Mouse (Mus musculus): Measurements from ENCODE around the gene Col7a1.
A peak's percentile ranks its signal among the peaks of the same experiment; 100 is the strongest.

The Col7a1 gene

GRCm38 (mm10) chr9:108983209-108983608, 29.8 kb downstream of the Col7a1 start:
- no peak for DNase-seq (ENCODE audit: extremely low spot score, low spot score)

- DNase-seq (ENCODE audit: extremely low spot score, low spot score) = no peak
Observed at GRCm38 (mm10) chr9:108985710-108986109, 32.3 kb downstream of the Col7a1 start, which contains the start of gene Ucn2. TSS of gene Ucn2 (plus strand) at chr9:108986010.

GRCm38 (mm10) chr9:108987704-108988350, 34.4 kb downstream of the Col7a1 start:
- no peak for DNase-seq (ENCODE audit: extremely low spot score, low spot score)

GRCm38 (mm10) chr9:108989802-108990461, 36.5 kb downstream of the Col7a1 start:
- no peak for DNase-seq (ENCODE audit: extremely low spot score, low spot score)

- no peak for DNase-seq (ENCODE audit: extremely low spot score, low spot score)
Observed at GRCm38 (mm10) chr9:108990462-108990820, 37.1 kb downstream of the Col7a1 start.

- peak; percentile 91 for DNase-seq (ENCODE audit: extremely low spot score, low spot score)
Observed at GRCm38 (mm10) chr9:108991428-108992084, 38.2 kb downstream of the Col7a1 start, which contains the start of gene Pfkfb4. TSS of gene Pfkfb4 (plus strand) at chr9:108991778.

- DNase-seq (ENCODE audit: extremely low spot score, low spot score) = no peak
Observed at GRCm38 (mm10) chr9:108992085-108992469, 38.7 kb downstream of the Col7a1 start.

- no peak for DNase-seq (ENCODE audit: extremely low spot score, low spot score)
Observed at GRCm38 (mm10) chr9:108992620-108993361, 39.4 kb downstream of the Col7a1 start.

GRCm38 (mm10) chr9:108996411-108996810, 43.0 kb downstream of the Col7a1 start:
- DNase-seq (ENCODE audit: extremely low spot score, low spot score) = no peak

GRCm38 (mm10) chr9:108998287-108999166, 45.1 kb downstream of the Col7a1 start:
- no peak for DNase-seq (ENCODE audit: extremely low spot score, low spot score)

- DNase-seq (ENCODE audit: extremely low spot score, low spot score) = no peak
Observed at GRCm38 (mm10) chr9:108999167-108999526, 45.8 kb downstream of the Col7a1 start.

GRCm38 (mm10) chr9:109000726-109001125, 47.3 kb downstream of the Col7a1 start:
- peak; percentile 59 for DNase-seq (ENCODE audit: extremely low spot score, low spot score)

GRCm38 (mm10) chr9:109003201-109003600, 49.8 kb downstream of the Col7a1 start:
- peak; percentile 52 for DNase-seq (ENCODE audit: extremely low spot score, low spot score)

- DNase-seq (ENCODE audit: extremely low spot score, low spot score) = no peak
Observed at GRCm38 (mm10) chr9:109007025-109007780, 53.8 kb downstream of the Col7a1 start.

GRCm38 (mm10) chr9:109008081-109008480, 54.7 kb downstream of the Col7a1 start:
- DNase-seq (ENCODE audit: extremely low spot score, low spot score) = no peak

GRCm38 (mm10) chr9:109008994-109009635, 55.7 kb downstream of the Col7a1 start:
- no peak for DNase-seq (ENCODE audit: extremely low spot score, low spot score)

- DNase-seq (ENCODE audit: extremely low spot score, low spot score) = no peak
Observed at GRCm38 (mm10) chr9:109009636-109010315, 56.4 kb downstream of the Col7a1 start.

GRCm38 (mm10) chr9:109010316-109010690, 56.9 kb downstream of the Col7a1 start:
- DNase-seq (ENCODE audit: extremely low spot score, low spot score) = no peak

- DNase-seq (ENCODE audit: extremely low spot score, low spot score) = no peak
Observed at GRCm38 (mm10) chr9:109015397-109015796, 62.0 kb downstream of the Col7a1 start.

Data from neural tube, embryonic 10.5 days (tissue).